Mouse (Mus musculus) spleen, adult 2 months (tissue): Measurements from ENCODE around the gene Prm1.

Experiments
- CTCF ChIP-seq: fragments of 200-500 bp; IDR thresholded peaks from 2 replicates; pipeline ENCODE4 v1.5.1; 2011; ENCODE audit warnings: mild to moderate bottlenecking, inconsistent platforms; ENCODE audit not compliant: insufficient read depth, insufficient read length, insufficient replicate concordance; ENCODE audit errors: extremely low read depth
- POLR2A ChIP-seq: fragments of 200-500 bp; IDR thresholded peaks from 2 replicates; pipeline ENCODE4 v1.6.1; 2011; ENCODE audit warnings: low read depth, low read length, inconsistent platforms

DNA sequence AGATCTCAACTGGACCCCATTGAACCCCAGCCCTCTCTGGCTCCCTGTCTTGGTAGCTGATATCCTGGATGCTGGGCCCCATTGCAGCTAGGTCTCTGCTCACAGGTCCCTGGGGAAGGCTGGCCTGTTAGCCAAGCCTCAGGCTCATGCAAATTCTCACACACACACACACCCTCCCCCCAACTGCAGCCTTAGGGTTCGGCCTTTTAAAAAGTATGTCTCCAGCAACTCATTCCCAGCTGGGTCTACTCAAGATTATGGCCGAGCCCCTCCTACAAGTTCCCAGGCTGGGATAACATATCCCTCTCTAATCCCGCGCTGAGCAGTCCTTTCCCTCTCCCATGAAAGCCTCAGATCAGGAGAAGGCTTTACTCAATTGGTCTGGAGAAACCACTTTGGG, 15.7 kb upstream of the Prm1 start:
- TF ChIP-seq CTCF = no peak
- no peak for TF ChIP-seq POLR2A
